17 mouse cellular contexts compared by ENCODE assay signal in genomic region chrX:20382260-20382659, GRCm38 (mm10).
"Had no signal": no experiment of that assay in that cellular context is flagged by ENCODE, and none has a peak within 500 bp of the region (broad histone marks: within the 10 kb centered on the region; RNA-seq: fewer than 3 reads in every experiment).

No protein-coding gene starts in this region.

- H3K9ac ChIP-seq: lung, embryonic 14.5 days; midbrain, embryonic 13.5 days; midbrain, embryonic 15.5 days; neural tube, embryonic 12.5 days had no signal

- H3K9me3 ChIP-seq: megakaryocyte, embryonic 14.5 days; midbrain, embryonic 13.5 days; midbrain, embryonic 15.5 days; neural tube, embryonic 12.5 days had no signal

- H3K4me3 ChIP-seq: megakaryocyte, embryonic 14.5 days; midbrain, embryonic 13.5 days; midbrain, embryonic 15.5 days; neural tube, embryonic 12.5 days had no signal

- ATAC-seq: midbrain, embryonic 13.5 days; midbrain, embryonic 15.5 days had no signal

- H3K27ac ChIP-seq: midbrain, embryonic 13.5 days; midbrain, embryonic 15.5 days; neural tube, embryonic 12.5 days had no signal

- H3K36me3 ChIP-seq: midbrain, embryonic 15.5 days; neural tube, embryonic 12.5 days had no signal

- H3K4me1 ChIP-seq: midbrain, embryonic 13.5 days; midbrain, embryonic 15.5 days; neural tube, embryonic 12.5 days had no signal

- DNase-seq: lung, adult 18-20 months; lung, embryonic 14.5 days; lung, postnatal 10 days; lung, postnatal 4 days; retina, postnatal 1 day; right cerebral cortex, adult 18-20 months; right cerebral cortex, postnatal 25 days; right cerebral cortex, postnatal 4 days; spleen, adult 18-20 months; thymus, adult 18-20 months; thymus, postnatal 14 days; thymus, postnatal 36 days had no signal

- H3K27me3 ChIP-seq: megakaryocyte, embryonic 14.5 days; midbrain, embryonic 13.5 days; midbrain, embryonic 15.5 days; neural tube, embryonic 12.5 days had no signal

- H3K4me2 ChIP-seq: lung, embryonic 14.5 days; midbrain, embryonic 11.5 days; midbrain, embryonic 13.5 days; midbrain, embryonic 15.5 days; neural tube, embryonic 12.5 days had no signal
